In genomic region chr12:55442245-55442644, GRCm38 (mm10) we compare ENCODE assay signal across 1 mouse cellular context.
TF ChIP-seq lines count a peak whose summit lies in the region.

No protein-coding gene starts in this region.

TF ChIP-seq in CH12.LX, 34 proteins besides CTCF, POLR2A, EP300 and RAD21 (continued from another document):
- no peak for TF ChIP-seq ZKSCAN1 (IDR thresholded peaks at IDR 0.05; ENCODE audit: borderline replicate concordance, low read depth, low read length)
- TF ChIP-seq HCFC1 (IDR thresholded peaks at IDR 0.05; ENCODE audit: low read depth, low read length): 0 out of 2 replicates have a peak, but pooled peaks have one; percentile 39
- TF ChIP-seq JUN (IDR thresholded peaks at IDR 0.05; ENCODE audit: insufficient read depth, low read depth, low read length): peak; percentile 11; the same call in 1 of the 2 replicates
- no peak for TF ChIP-seq KAT2A (IDR thresholded peaks at IDR 0.05; ENCODE audit: insufficient replicate concordance, low read length)
- peak; percentile 63 for TF ChIP-seq TCF12 (IDR thresholded peaks at IDR 0.05; ENCODE audit: low read depth, low read length)
- no peak for TF ChIP-seq E2F4 (IDR thresholded peaks at IDR 0.05; ENCODE audit: insufficient replicate concordance, low read depth, low read length)
- no peak for TF ChIP-seq USF2 (conservative IDR thresholded peaks at IDR 0.05; ENCODE audit: low read depth, low read length)
- no peak; the same call in 1 of the 2 replicates for TF ChIP-seq ETS1 (conservative IDR thresholded peaks at IDR 0.05; ENCODE audit: low read depth, low read length)
- no peak for TF ChIP-seq CHD1 (IDR thresholded peaks at IDR 0.05; ENCODE audit: low read depth, low read length)
- no peak for TF ChIP-seq MXI1 (IDR thresholded peaks at IDR 0.05; ENCODE audit: low read depth, low read length)
- no peak for TF ChIP-seq UBTF (IDR thresholded peaks at IDR 0.05; ENCODE audit: low read depth, low read length)
- TF ChIP-seq IRF4 (IDR thresholded peaks at IDR 0.05; ENCODE audit: low read depth, low read length): 0 out of 2 replicates have a peak, but pooled peaks have one; percentile 27
- TF ChIP-seq NRF1 (IDR thresholded peaks at IDR 0.05; ENCODE audit: low read depth, low read length): no peak
- TF ChIP-seq MAX (IDR thresholded peaks at IDR 0.05; ENCODE audit: low read length): no peak
- TF ChIP-seq BHLHE40 (IDR thresholded peaks at IDR 0.05; ENCODE audit: low read depth, low read length): peak; percentile 31; the same call in 1 of the 2 replicates
- no peak for TF ChIP-seq ELF1 (IDR thresholded peaks at IDR 0.05; ENCODE audit: low read depth, low read length)
- peak; percentile 41; the same call in 1 of the 2 replicates for TF ChIP-seq ZMIZ1 (IDR thresholded peaks at IDR 0.05; ENCODE audit: low read depth, low read length)
- no peak for TF ChIP-seq SIN3A (IDR thresholded peaks at IDR 0.05; ENCODE audit: low read length)
- no peak; the same call in 1 of the 2 replicates for TF ChIP-seq JUND (conservative IDR thresholded peaks at IDR 0.05; ENCODE audit: low read depth, low read length)
- TF ChIP-seq POLR2AphosphoS2 (IDR thresholded peaks at IDR 0.05; ENCODE audit: low read depth, low read length): no peak
- TF ChIP-seq GABPA (IDR thresholded peaks at IDR 0.05; ENCODE audit: insufficient replicate concordance, low read depth, low read length): no peak
- TF ChIP-seq MAZ (IDR thresholded peaks at IDR 0.05; ENCODE audit: low read depth, low read length): no peak
- 0 out of 2 replicates have a peak, but pooled peaks have one; percentile 16 for TF ChIP-seq MEF2A (IDR thresholded peaks at IDR 0.05; ENCODE audit: borderline replicate concordance, low read depth, low read length)
- no peak for TF ChIP-seq USF1 (IDR thresholded peaks at IDR 0.05; ENCODE audit: low read depth, low read length)
- no peak for TF ChIP-seq CHD2 (IDR thresholded peaks at IDR 0.05; ENCODE audit: low read length)
- no peak for TF ChIP-seq RCOR1 (conservative IDR thresholded peaks at IDR 0.05; ENCODE audit: low read depth, low read length)
- TF ChIP-seq MYC (IDR thresholded peaks at IDR 0.05; ENCODE audit: low read depth, low read length): 0 out of 2 replicates have a peak, but pooled peaks have one; percentile 29
- TF ChIP-seq MAFK (IDR thresholded peaks at IDR 0.05; ENCODE audit: insufficient replicate concordance, low read length): no peak
- TF ChIP-seq ZC3H11A (IDR thresholded peaks at IDR 0.05; ENCODE audit: low read depth, low read length): no peak
